Mouse (Mus musculus) mesoderm, embryonic 11.5 days (tissue): ENCODE measurements at regions not wholly inside any gene's neighbourhood (a gene's known extent, or its start where the extent isn't known, plus 50 kb on each side); places are given as distances from the start of the nearest gene placed in this dataset.

Experiments
- DNase-seq: peaks from one replicate; pipeline ENCODE4 v3.0.0-alpha.2; 2012; ENCODE audit warnings: low read depth, low spot score

DNA sequence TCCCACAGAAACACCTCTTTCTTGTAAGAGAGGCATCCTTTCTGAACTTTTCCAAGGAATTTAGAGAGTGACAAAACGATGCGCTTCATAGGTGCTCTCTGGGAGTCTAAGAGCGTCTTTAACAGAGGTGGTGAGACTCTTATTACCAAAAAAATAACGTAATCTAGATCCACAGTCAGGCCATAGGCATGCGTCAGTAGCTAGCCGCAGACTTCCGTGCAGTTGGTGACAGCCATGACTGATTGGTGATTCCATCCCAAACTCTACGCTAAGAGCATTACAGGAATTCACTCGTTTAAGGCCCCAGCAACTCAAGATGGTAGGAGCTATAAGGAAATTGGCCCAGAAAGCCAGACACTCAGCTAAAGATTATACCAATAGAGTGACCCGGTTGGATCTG lies 197.4 kb downstream of the Sox9 start:
- DNase-seq = no peak

DNA sequence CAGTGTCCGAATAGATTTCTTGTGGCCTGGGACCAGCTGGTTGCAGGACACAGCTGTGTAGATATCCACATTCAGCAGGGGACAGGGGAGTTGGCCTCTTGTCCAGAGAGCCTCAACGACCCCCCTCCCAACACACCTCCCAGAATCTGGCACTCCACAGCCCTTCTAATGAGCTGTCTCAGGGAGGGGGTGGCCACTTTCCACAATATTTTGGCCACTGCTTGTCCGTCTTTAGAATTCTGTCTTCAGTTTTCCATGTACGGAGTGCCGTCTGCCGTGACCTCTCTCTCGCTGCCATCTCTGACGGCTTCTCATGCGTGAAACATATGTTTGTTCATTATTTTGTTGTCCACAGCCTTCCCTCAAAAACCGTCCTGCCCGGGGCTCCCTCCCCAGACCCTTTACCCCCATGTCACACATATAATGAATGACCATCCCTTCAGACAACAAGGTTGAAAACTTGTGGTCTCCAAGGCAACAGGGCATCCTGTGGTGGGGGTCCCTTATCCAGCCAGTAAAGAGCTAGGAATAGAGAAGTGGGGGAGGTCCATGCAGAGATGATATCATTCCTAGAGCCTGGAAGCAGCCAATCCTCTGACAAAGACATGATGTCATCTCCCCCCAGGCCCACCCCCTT lies 200.3 kb downstream of the Sox9 start:
- peak; percentile 86 for DNase-seq

DNA sequence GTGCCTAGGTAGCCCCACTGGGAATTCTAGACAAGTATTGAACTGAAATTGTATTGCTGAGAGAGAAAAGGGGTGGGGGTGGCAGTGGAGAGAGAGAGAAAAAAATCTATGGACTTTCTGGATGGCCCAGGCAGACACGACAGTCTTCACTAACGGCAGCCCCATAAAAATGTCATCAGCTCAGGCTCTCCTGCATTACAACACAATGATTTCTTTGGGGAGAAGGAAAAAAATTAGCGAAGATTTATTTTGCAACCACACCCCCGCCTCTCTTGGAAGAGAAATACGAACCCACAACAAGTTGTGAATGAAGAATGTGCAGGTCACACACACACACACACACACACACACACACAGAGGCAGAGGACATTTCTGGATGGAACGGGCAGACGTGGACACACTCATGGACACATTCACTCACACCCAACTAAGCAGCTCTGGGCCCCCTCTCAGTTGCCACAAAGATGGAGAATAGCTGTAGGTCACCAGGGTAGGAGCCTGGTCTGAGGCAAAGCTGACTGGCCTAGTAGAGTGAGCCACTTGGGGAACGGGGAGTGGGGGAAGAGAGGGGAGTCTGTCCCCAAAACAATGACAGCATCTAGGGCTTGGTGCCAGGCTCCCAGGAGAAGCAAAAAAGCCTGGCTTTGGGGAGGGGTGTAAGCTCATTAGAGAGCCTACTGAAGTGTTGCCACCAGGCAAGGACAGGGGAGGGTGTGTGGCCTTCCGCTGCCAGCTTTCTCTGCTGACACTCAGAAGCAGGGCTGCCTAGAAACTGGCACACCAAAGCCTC lies 201.0 kb downstream of the Sox9 start:
- no peak for DNase-seq

DNA sequence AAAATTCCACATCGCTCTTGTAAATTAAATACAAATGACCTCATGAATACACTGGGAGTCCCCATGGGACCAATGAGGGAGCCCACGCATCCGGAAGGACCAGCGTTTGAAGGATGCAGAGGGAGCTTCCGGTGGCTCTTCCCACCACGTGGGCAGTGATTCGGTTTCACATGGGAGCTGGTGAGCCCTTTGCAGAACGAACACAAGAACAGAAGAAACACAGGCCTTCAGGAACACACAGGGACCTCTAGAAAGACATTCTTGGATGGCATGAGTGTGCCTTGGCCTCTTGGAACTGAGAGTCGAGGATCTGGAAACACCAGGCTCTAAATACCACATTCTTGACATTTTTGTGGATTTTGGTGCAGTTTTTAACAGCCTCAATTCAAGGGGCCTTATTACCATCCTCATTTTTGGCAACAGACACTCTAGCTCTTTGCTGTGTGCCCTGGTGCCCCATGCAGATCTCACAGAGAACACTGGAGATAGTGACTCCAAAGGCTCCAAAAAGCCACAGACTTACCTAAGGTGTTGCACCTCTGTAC lies 204.1 kb downstream of the Sox9 start:
- no peak for DNase-seq

DNA sequence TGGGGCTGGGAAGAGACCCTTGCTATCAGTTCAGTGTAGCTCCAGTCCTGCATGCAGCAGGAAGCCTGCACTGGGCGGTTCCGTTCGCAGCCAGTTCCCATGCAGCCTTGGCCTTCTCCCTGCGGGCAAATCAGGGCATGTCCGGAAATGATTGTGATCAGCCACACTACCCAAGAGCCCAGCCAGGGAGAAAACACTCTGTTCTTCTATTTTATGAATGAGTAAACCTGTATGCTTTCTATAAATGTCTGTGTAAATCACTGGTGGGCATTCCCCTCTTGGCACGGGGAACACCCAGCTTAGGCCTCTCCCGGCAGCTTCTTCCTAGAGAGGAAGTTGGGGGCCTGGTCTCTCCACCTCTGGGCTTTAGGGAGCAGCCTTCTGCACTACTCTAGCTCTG lies 205.8 kb downstream of the Sox9 start:
- no peak for DNase-seq

DNA sequence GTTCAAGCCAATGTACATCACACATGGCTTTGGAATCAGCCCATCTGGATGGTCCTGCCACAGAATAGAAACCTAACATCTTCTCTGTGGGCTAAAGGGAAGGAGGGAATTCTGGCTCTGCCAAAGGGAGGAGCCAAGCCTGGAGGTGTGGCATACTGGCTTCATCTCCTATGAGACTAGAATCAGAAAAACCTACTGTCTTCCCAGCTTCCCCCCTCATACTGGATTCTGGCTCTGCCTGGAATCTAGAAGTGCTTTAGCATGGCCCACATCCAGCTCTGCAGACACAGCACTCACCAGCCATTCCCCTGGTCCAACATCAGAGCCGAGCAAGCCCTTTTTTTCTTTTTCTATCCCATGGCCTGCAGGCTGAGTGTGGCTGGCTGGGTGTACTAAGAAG lies 206.9 kb downstream of the Sox9 start:
- no peak for DNase-seq

DNA sequence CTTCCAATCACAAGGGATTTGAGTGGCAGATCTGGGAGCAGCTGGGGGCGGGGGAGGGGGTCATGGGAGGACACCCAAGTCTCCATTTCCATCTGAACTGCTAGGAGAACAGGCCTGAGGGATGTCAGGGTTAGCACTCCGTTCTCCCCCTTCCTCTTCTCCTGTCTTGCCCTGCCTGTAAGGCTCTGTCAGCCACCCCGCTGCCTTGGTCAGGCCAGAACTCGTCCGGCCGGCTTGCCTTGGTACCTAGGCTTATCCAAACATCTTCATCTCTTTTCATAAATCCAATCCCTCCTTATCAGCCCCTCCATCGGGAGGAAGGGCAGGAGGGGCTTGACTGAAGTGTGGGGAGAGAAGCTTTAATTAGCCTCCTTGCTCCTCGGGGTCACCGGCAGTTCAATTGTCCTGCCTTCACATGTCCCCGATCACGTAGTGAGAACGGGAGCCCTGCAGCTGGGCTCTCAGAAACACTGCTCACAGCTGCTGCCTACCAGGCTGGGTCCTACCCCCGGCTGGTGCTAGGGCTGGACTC lies 208.0 kb downstream of the Sox9 start:
- DNase-seq = no peak

DNA sequence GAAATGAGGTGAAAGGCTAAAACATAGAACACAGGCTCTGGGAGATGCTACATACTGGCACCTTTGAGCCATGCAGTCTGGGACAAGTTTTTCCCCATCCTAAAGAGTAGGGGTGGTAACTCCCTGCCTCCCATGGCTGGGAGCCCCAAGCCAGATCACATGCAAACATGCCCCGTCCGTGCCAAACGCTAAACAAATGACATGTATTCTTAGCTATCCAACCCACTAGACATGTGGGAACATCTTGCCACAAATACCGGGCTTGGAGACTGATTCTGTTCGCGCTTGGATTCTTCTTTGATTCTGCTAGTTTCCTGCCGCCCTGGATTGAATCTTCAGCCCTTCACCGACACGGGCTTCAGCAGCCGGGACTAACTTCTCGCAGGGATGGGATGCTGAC lies 208.7 kb downstream of the Sox9 start:
- DNase-seq = no peak

DNA sequence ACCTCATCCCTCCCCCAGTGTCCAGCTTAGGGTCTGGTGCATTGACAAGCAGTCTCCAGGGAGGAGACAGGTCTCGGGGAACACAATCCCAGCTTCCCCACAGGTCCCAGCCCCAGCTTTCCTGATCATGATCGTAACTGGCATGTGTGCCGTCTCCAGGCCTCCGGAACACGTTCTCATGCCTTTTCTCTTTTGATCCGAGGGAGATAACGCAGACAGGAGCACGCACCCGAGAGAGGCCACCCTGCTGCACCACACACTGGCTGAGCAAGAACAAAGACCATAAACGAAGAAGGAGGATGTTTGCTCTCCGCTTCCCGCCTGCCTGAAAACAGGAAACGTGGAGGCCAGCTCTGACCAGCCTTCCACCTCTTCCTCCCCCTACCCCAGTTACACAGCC lies 209.8 kb downstream of the Sox9 start:
- no peak for DNase-seq

DNA sequence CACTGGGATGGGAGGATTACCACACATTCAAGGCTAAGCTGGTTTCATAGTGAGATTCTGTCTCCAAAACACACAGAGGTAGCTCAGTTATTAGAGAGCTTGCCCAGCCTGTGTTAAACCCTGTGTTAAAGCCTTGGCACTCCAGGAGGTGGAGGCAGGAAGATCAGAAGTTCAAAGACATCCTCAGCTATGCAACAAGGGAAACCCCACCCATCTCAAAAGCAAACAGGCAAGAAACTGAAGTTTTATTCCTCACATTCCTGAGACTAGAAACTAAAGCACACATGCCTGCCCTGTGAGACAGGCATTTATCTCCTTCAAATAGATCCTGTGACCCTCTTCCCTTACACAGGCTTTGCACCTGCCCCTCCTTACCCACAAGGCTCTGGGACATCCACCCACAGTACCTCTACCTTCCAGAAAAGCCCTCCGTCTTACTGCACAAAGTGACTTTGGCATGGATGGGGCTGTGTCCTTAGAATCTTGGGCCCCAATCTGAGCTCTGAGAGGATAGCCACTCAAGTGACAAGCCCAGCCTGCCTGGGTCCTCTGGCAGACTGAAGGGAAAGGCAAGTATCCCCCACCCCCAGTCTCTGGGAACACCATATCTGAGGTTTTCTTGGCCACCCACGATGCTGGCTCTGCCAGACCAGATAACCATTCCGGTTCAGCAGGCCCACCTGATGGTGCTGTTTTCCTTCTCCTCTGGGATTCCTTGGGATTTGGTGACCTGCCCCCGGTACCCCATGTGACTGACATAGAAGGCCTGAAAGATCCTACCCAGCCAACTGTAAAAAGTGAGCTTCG lies 217.0 kb downstream of the Sox9 start:
- no peak for DNase-seq

DNA sequence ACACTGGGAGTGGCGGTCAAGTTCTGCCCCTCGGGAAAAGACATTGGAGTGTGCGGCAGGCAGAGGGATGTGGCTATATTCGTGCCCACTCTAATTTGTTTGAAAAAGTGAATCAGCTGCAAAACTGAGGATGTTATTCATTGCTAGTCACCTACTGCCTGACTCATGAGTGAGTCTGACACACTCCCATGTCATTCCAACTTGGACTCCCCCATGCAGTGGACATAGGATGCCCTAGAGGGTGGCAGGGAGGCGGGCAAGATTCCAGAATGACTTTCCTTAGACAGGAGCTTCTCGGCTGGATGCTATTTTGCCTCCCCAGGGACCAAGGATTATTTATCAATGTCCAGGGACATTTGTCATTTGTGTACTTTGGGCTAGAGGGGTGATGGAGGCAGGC lies 219.0 kb downstream of the Sox9 start:
- no peak for DNase-seq

DNA sequence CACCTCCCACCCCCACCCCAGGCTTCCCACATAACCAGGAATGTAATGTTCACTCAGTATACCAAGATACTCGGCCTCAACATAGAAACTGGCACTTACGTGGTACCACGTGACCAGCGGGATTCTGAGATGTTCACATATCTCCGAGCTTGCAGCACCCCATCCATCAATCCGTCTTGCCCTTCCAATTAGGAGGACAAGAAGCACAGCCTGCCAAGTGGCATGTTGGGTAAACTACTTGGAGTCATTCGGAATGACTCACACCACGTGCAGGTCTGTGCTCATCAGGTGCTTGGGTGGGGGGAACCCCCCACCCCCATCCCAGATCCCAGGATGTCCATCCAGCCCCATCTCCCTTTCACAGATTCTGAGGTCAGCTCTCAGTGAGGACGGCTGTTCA lies 223.9 kb downstream of the Sox9 start:
- no peak for DNase-seq

DNA sequence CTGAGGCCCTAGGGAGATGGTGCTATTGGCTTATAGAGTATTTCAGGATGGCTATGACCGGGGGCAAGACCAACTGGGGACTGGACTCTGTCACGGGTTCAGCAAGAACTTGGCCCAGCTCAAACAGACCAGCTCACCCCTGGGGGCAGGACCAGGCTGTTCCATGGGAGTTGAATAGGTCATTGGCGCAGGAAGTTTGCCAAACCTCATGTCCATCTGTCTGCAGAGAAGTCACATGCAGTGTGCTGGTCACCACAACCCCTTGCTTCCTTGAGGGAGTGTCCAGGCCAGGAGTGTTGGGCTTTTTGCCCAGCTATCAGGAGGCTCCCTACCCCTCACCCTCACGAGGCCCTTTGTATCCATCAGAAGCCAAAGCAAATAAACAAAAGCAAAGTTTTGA lies 226.5 kb downstream of the Sox9 start:
- DNase-seq = no peak

DNA sequence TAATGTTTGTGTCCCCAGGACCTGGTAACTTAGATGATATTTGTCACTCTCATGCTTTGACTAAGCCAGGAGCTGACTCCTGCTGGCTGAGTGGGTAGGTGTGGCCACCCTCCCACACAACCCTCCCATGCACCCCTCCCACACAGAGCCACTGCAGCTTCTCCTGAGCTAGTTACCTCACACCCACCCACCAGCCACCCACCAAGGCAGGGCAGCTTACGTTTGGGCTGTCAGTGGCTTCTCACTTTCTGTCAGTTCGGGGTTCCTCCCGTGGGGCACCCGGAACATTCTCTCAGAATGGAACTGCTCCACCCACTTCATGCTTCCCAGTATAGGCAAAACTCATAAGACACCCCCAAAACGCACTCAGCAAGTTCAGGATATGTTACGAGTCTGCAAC lies 227.4 kb downstream of the Sox9 start:
- DNase-seq = no peak

DNA sequence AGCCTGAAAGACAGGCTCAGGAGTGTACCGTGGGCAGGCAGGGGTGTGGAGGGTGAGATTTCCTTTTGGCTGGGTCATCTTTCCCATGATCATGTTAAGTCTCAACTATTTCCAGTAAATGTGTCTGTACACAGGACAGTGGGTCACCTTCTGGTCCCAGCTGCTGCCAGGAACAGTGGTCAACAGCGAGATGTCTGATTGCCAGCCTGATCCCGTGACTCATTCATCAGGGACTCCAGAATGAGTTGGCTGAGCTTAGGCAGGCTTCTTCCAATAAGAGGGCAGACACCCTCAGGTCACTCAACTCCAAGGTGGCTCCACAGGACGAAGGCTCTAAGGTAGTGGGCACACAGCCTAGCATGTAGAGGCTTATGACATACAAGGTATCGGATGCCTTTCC lies 228.9 kb downstream of the Sox9 start:
- DNase-seq = no peak

DNA sequence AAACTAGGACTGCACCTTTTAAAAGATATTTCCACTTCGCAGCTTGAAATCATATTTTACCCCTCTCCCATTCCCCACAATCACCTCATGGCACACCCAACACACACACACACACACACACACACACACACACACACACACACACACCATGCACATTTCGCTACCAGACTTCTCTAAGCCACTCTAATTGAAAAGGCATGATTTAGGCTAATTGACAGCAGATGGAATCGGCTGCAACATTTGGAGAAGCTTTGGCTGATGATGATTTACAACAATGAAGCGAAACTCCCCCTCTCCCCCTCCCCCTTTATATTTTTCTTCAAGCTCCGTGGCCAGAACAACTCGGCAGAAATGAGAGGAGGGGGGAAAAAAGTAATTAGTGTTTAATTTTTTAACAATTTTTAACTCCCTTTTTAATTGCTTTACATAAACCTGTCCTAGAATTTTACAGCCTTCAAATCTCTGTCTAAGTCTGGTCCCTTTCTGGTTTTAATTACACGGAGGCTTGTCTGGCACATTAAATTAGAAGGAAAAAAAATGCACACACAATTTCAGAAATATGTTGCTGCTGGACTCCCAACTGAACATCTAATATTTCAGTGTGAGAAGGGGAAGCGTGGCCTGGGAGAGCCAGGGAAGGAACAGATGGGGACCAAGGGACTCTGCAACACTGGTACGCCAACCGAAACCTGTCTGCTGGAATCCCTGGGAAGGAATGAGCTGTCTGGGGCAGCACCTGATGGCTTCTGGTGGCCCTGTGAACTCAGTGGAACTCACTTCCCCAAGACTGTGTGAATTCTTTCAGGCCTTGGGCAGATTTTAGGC lies 232.4 kb downstream of the Sox9 start:
- peak; percentile 76 for DNase-seq

DNA sequence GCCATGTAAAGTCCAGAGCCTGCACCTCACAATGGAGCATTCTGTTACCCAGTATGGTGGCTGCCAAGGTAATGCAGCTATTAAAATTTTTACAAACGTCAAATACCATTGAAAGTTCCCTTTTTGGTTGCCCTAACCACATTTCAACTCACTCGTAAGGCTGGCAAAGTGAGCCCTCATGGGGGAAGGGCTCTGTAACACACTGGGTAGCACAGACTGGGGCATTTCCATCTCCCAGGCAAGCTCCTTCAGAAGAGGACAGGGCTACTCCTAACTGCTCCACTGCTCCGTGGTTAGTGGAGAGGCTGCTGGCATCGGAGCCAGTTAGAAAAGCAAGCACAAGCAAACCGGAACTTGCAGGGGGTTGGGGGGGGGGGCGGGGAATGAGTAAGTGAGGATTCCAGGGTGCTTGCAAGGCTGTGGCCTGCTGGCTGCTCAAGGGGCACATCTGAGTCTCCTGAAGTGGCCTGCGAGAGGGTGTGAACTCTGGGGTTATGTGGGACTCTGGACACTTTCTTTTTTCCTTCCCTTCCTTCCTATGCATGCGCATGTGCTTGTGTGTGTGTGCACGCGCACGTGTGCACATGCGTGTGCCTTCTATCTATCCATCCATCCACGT lies 233.8 kb downstream of the Sox9 start:
- no peak for DNase-seq

DNA sequence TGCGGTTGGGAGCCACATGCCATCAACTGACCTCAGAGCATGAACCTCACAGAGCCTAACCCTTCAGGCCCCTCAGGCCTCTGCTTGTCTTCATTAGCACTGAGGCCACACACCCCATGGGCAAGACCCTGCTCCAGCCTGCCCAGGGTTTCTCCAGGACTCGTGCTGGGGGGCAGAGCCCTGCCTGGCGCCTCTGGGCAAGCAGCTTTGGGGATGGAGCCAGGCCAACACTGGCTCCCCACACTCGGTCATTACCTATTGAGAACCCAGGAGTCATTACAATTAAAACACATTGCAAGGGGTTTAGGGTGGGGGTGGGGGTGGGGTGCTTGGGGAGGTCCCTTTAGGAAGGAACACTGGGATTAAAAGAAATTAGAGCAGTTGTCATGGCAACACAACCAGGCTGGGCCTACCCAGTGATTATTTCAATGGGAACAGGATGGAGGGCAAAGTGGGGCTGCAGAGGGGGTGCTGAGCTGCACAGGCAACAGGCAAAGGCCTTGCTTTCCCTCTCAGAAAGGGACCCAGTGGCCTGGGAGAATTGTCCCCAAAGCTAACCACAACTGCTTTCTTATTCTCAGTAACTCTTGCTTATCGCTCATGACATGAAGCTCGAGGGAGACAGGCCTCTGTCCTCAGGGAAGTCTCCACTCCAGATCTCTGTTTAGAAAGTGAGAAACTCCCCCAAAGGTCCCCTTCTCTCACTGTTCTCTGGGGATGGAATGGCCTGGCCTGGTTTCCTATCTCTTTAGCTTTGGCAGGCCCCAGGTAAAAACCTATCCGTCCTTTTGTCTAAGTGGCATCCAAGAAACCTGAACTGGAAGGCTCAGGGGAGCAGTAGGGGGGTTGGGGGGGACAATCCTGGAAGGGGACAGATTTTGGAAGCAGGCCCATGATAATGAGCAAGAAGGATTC lies 235.0 kb downstream of the Sox9 start:
- DNase-seq = no peak

DNA sequence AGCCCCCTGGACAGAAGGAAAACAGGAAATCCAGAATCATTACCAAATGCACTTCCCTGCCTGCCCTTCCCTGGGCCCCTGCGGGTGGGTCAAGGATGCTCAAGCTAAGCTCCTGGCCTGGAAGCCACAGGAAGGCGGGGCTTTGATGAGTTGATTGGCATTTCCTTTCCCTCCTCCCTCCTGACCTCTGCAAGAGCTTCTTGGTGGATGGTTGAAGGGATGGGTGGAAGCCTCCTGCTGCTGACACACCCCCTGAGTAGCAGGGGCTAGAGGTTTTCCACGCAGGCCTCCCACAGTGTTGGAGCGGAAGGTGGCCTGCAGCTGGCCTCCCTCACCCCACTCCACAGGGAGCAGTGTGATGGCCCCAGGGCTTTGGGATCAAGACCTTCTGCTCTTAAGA lies 239.5 kb downstream of the Sox9 start:
- DNase-seq = no peak

DNA sequence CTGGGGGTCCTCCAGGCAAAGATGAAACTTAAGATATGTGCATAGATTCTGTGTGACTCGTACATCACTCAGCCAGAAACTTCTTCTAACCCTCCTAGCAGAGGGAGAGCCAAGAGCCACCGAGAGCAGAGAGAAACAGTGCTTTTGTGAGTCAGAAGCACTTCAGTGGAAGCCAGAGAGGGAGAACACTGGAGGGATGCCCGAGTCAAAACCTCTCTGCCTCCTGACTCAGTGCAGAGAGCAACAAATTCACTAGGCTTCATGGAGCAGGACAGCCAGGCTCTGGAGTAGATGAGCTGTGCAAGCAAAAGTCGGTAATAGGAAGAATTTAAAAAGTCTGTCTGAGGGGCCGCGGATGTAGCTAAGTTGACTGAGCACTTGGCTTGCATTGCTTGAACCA lies 245.0 kb downstream of the Sox9 start:
- DNase-seq = no peak
